Mouse (Mus musculus) spleen, adult 2 months (tissue): ENCODE measurements around the gene Vps53. TPM values are rescaled to one million over a fixed set of nuclear protein-coding genes. Genes with fewer than 3 reads are reported as not detected.
A peak's percentile ranks its signal among the peaks of the same experiment; 100 is the strongest.

Source experiments
- DNase-seq, 2 experiments: peaks; one replicate each; pipeline versions ENCODE4 v3.0.0 to v3.0.0-alpha.2; 2012 to 2021; ENCODE audit warnings: low spot score in 2 of 2, low read depth in 1 of 2
- H3K27ac ChIP-seq: fragments of 200-500 bp; 2 replicates; pipeline ENCODE4 v1.5.1; 2012; ENCODE audit warnings: low read length, inconsistent platforms; ENCODE audit not compliant: insufficient read depth
- H3K27me3 ChIP-seq: fragments of 200-500 bp; 2 replicates; pipeline ENCODE4 v1.6.1; 2012; ENCODE audit warnings: mild to moderate bottlenecking, moderate library complexity, low read length, inconsistent platforms; ENCODE audit not compliant: control insufficient read depth, insufficient read depth
- H3K36me3 ChIP-seq: fragments of 200-500 bp; 2 replicates; pipeline ENCODE4 v1.6.1; 2012; ENCODE audit warnings: mild to moderate bottlenecking, low read length, inconsistent platforms; ENCODE audit not compliant: control insufficient read depth, insufficient read depth
- H3K4me1 ChIP-seq: fragments of 200-500 bp; 2 replicates; pipeline ENCODE4 v1.6.1; 2011; ENCODE audit warnings: inconsistent platforms; ENCODE audit not compliant: control insufficient read depth, insufficient read depth, insufficient read length
- H3K4me3 ChIP-seq: fragments of 200-500 bp; 2 replicates; pipeline ENCODE4 v1.5.1; 2011; ENCODE audit warnings: mild to moderate bottlenecking, inconsistent platforms; ENCODE audit not compliant: insufficient read depth, insufficient read length; ENCODE audit errors: extremely low read depth
- CTCF ChIP-seq: fragments of 200-500 bp; IDR thresholded peaks from 2 replicates; pipeline ENCODE4 v1.5.1; 2011; ENCODE audit warnings: mild to moderate bottlenecking, inconsistent platforms; ENCODE audit not compliant: insufficient read depth, insufficient read length, insufficient replicate concordance; ENCODE audit errors: extremely low read depth
- POLR2A ChIP-seq: fragments of 200-500 bp; IDR thresholded peaks from 2 replicates; pipeline ENCODE4 v1.6.1; 2011; ENCODE audit warnings: low read depth, low read length, inconsistent platforms
- WGBS: fragments of 180-500 bp; shearing (Covaris S2); methylation state at CpG from one replicate; pipeline ENCODE4 v1.1.7; 2018; 5-methylcytosine and 5-hydroxymethylcytosine counted together
- polyA plus RNA-seq: library from polyadenylated mRNA; depleted of rRNA; stranded (reverse); fragments of >200 nt; gene quantifications from 2 replicates; pipeline ENCODE4 v1.2.3, GENCODE M21; 2012

Vps53 gene
- polyA plus RNA-seq, 1 experiment, result 12.4 TPM

DNA sequence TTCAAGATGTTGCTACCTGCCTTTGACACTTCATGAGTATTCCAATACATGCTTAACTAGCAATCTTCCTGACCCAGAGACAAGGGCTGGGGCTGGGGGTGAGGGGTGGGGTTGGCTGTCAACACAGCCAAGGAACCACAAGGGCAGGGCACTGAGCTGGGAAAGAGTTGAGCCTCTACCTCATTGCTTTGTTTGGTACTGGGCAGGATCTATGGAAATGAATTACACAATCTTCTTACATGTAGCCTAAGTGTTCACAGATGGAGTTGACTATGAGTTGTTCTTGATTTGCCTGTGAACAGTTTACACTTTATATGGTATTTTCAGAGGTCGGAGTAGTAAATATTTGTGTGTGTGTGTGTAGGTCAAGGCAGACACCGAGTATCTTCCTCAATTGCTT lies 118.5 kb downstream of the Vps53 start:
- H3K4me3 ChIP-seq, result no peak overlapping the region
- no peak for TF ChIP-seq CTCF
- no peak for TF ChIP-seq POLR2A
- no peaks in the 10 kb centered on the region for H3K27me3 ChIP-seq
- H3K36me3 ChIP-seq, result peaks cover 5% of the 10 kb centered on the region; the same call in 1 of the 2 replicates
- no peak overlapping the region for H3K27ac ChIP-seq
- no peaks in the 10 kb centered on the region; the same call in 1 of the 2 replicates for H3K4me1 ChIP-seq
- DNase-seq, result no peak
- 88% methylated on average over 2 of the region's 2 CpGs for WGBS

DNA sequence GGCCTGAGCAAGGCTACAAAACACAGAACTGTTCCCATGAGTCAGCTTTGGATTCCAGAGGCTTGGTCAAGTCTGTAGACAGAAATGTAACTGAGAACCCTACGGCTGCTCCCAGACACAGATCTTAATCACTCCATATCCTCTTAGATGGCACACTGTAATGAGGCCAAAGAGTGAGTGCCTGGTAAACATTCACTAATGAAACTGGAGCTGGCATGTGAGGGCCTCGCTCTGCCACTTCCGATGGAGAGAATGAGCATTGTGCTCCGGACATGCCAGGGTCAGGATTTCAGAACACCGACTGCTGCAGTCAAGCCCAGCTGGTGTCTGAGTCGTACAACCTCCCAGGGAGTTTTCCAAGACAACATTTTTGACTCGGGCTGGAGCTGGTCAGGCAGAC lies 119.5 kb downstream of the Vps53 start:
- Histone ChIP-seq H3K27me3 (no peaks in the 10 kb centered on the region), H3K4me1 (no peaks in the 10 kb centered on the region; the same call in 1 of the 2 replicates), H3K4me3 (no peak overlapping the region), H3K27ac (no peak overlapping the region), H3K36me3 (peaks cover 5% of the 10 kb centered on the region; the same call in 1 of the 2 replicates)
- 91% methylated on average over 7 of the region's 7 CpGs for WGBS
- TF ChIP-seq CTCF (no peak), POLR2A (no peak)
- no peak for DNase-seq

DNA sequence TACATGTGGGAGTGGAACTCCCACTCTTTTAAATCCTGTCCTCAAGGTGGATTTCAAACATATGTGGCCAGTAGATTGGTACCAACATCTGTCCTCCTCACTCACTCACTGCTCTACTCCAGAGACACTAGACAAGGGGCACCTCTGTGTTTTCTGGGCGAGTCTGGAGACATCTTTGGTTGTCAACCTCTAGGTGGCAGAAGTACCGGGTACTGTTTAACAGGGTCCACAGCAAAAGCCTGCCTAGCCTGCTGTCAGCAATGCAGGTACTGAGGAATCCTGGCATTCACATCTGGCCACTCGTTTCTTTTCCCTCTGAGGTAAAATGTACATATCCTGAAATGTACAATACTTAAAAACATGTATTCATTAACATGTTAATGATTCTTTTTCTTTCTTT lies 123.0 kb downstream of the Vps53 start:
- DNase-seq, result peak in 1 of 2 experiments; percentile 10
- no peak for TF ChIP-seq CTCF
- no peak for TF ChIP-seq POLR2A

DNA sequence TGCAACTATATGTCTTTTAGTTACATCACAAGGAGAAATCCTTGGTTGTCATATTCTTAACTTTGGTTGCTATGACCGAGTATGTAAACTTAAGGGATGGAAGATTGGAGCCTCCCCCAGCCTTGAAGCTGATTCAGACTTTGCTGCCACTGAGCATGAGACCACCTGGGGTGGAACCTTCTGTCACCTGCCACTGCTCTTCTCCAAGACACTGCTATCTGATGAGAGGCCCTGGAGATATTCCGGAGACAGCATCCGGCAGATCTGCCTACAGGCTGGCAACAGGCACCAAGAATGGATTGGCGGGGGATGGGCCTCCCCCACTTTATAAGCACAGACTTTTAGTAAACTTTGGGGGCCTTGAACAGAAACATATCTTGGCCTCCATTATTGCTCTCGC lies 127.0 kb downstream of the Vps53 start:
- no peak overlapping the region for H3K27ac ChIP-seq
- H3K4me3 ChIP-seq, result no peak overlapping the region
- H3K4me1 ChIP-seq, result no peaks in the 10 kb centered on the region
- no peak for DNase-seq
- TF ChIP-seq CTCF (no peak), POLR2A (no peak)
- peaks cover 1% of the 10 kb centered on the region for H3K36me3 ChIP-seq
- 95% methylated on average over 5 of the region's 5 CpGs for WGBS
- H3K27me3 ChIP-seq, result no peaks in the 10 kb centered on the region

More for the DNA sequence above, 123.0 kb downstream of the Vps53 start:
- Histone ChIP-seq H3K4me1 (no peaks in the 10 kb centered on the region), H3K27ac (no peak overlapping the region), H3K36me3 (0 out of 2 replicates have a peak, but pooled peaks cover 2% of the 10 kb centered on the region), H3K27me3 (no peaks in the 10 kb centered on the region), H3K4me3 (no peak overlapping the region)
- 59% methylated on average over 3 of the region's 3 CpGs for WGBS

DNA sequence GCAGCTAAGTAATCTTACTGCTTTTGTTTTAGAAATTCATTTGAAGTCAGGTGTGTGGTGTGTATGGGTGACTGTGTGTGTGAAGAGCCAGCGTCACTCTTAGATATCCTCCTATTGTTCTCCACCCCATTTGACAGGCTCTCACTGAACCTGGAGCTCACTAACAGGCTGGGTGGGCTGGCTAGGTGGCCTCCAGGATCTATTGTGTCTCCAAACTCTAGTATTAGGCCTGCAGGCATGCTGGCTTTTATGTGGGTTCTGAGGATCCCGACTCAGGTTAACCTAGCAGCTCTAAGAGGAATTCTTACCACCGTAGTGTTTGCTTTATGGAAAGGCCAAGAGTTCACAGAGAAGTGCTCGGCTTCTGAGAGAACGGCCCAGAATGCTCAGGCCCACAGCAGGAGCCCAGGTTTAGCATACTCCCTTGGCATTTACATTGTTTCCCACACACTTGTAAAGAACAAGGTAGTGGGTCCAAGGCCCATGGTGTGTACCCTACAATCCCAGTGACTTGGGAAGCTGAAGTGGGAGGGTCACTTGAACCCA lies 128.4 kb downstream of the Vps53 start:
- WGBS, result 86% methylated on average over 5 of the region's 5 CpGs
- TF ChIP-seq CTCF (no peak), POLR2A (no peak)
- H3K27ac ChIP-seq, result no peak overlapping the region
- no peak overlapping the region for H3K4me3 ChIP-seq
- peaks cover 7% of the 10 kb centered on the region for H3K36me3 ChIP-seq
- H3K27me3 ChIP-seq, result no peaks in the 10 kb centered on the region
- H3K4me1 ChIP-seq, result no peaks in the 10 kb centered on the region
- no peak for DNase-seq

DNA sequence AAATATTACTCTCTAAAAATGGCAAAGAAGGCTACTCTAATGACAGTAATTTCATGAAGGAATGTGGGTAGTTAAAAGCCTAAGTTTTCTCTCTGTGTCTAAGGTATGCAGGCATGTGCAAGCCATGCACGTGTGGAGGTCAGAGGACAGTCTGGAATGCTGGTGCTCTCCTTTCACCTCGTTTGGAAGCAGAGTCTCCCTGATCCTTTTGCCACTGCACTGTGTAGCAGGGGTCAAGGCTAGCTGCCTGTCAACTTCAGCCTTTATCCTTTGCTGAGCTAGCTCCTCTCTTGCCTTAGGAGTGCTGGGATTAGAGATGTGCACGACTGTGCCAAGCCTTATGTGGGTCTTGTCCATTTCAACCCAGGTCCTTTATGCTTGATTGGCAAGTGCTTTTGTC lies 128.9 kb downstream of the Vps53 start:
- H3K36me3 ChIP-seq, result peaks cover 7% of the 10 kb centered on the region
- H3K27me3 ChIP-seq, result no peaks in the 10 kb centered on the region
- 72% methylated on average over 3 of the region's 3 CpGs for WGBS
- no peak overlapping the region for H3K4me3 ChIP-seq
- no peak overlapping the region for H3K27ac ChIP-seq
- TF ChIP-seq CTCF (no peak), POLR2A (no peak)
- no peaks in the 10 kb centered on the region for H3K4me1 ChIP-seq
- no peak for DNase-seq

DNA sequence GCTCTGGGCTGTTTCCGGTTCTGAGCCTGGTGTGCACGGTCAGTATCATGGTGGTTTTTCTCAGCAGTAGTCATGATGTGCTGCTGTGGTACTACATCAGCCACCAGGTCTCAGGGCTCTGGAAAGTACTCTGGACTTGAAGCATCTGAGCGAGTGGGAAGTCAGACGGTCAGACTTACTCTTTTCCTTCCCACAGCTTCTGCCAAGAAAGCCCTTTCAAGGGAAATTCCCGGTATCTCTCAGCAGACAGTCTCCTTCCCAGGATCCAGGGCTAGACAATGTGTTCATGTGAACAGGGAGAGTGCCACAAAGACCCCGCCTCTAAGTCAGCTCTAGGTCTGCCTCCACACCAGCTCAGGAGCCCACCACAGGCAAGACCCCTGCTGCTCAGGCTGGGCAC lies 134.1 kb downstream of the Vps53 start:
- no peak overlapping the region for H3K4me3 ChIP-seq
- peaks cover 7% of the 10 kb centered on the region for H3K36me3 ChIP-seq
- no peaks in the 10 kb centered on the region for H3K27me3 ChIP-seq
- no peak overlapping the region for H3K27ac ChIP-seq
- TF ChIP-seq POLR2A, result no peak
- TF ChIP-seq CTCF, result no peak
- no peak for DNase-seq
- 89% methylated on average over 6 of the region's 6 CpGs for WGBS
- no peaks in the 10 kb centered on the region for H3K4me1 ChIP-seq
